Mouse (Mus musculus): Measurements from ENCODE around the gene Gng3. TPM values are rescaled to one million over a fixed set of nuclear protein-coding genes. Genes with fewer than 3 reads are reported as not detected.

Gene Gng3
- polyA plus RNA-seq, 1 experiment: not detected

- Histone ChIP-seq H3K4me1 (peaks cover 33% of the 10 kb centered on the region), H3K4me3 (replicated peaks) (no peak overlapping the region), H3K36me3 (replicated peaks; ENCODE audit: low read length) (peaks cover 36% of the 10 kb centered on the region), H3K27me3 (replicated peaks) (no peaks in the 10 kb centered on the region), H3K9me3 (peaks cover 6% of the 10 kb centered on the region)
- TF ChIP-seq GATA1 (IDR thresholded peaks at IDR 0.05; ENCODE audit: borderline replicate concordance, low read length) (no peak), FLI1 (IDR thresholded peaks at IDR 0.05; ENCODE audit: low read length) (no peak)
These were observed 49.8 kb downstream of the Gng3 start for GRCm38 (mm10) chr19:8789171-8789570.

GRCm38 (mm10) chr19:8788521-8788920 is 50.5 kb downstream of the Gng3 start:
- TF ChIP-seq GATA1 (IDR thresholded peaks at IDR 0.05; ENCODE audit: borderline replicate concordance, low read length) (no peak), FLI1 (IDR thresholded peaks at IDR 0.05; ENCODE audit: low read length) (no peak)

More at GRCm38 (mm10) chr19:8788521-8788920, 50.5 kb downstream of the Gng3 start:
- peaks cover 36% of the 10 kb centered on the region for H3K4me1 ChIP-seq
- no peaks in the 10 kb centered on the region for H3K27me3 ChIP-seq (replicated peaks)
- H3K9me3 ChIP-seq: peaks cover 5% of the 10 kb centered on the region
- H3K36me3 ChIP-seq (replicated peaks; ENCODE audit: low read length): peaks cover 35% of the 10 kb centered on the region
- H3K4me3 ChIP-seq (replicated peaks): no peak overlapping the region

Other genes starting within 250 kb of the Gng3 start
- gene Slc22a8, start 247.9 kb downstream of the Gng3 start, polyA plus RNA-seq (2012; ENCODE audit: insufficient read depth, low replicate concordance): not detected in 2 replicates
- not detected in 2 replicates for gene Slc22a6, start 221.2 kb downstream of the Gng3 start, polyA plus RNA-seq (2012; ENCODE audit: insufficient read depth, low replicate concordance)
- gene Chrm1, start 175.4 kb downstream of the Gng3 start, polyA plus RNA-seq (2012; ENCODE audit: insufficient read depth, low replicate concordance): 0.02 TPM in 1 of 2 replicates, not detected in the other
- 139 and 161 TPM in 2 replicates for gene Slc3a2, start 115.8 kb downstream of the Gng3 start, polyA plus RNA-seq (2012; ENCODE audit: insufficient read depth, low replicate concordance)
- 3.7 and 16.5 TPM in 2 replicates for gene Wdr74, start 103.4 kb downstream of the Gng3 start, polyA plus RNA-seq (2012; ENCODE audit: insufficient read depth, low replicate concordance)
- 0.86 TPM in 1 of 2 replicates, not detected in the other for gene 1700092M07Rik, start 98.5 kb downstream of the Gng3 start, polyA plus RNA-seq (2012; ENCODE audit: insufficient read depth, low replicate concordance)
- 18.8 and 39.1 TPM in 2 replicates for gene Stx5a, start 97.8 kb downstream of the Gng3 start, polyA plus RNA-seq (2012; ENCODE audit: insufficient read depth, low replicate concordance)
- 10.6 and 13.3 TPM in 2 replicates for gene Nxf1, start 82.1 kb downstream of the Gng3 start, polyA plus RNA-seq (2012; ENCODE audit: insufficient read depth, low replicate concordance)
- 53.5 and 407 TPM in 2 replicates for gene Tmem223, start 68.2 kb downstream of the Gng3 start, polyA plus RNA-seq (2012; ENCODE audit: insufficient read depth, low replicate concordance)
- 154 and 203 TPM in 2 replicates for gene Tmem179b, start 64.7 kb downstream of the Gng3 start, polyA plus RNA-seq (2012; ENCODE audit: insufficient read depth, low replicate concordance)
- gene Taf6l, start 52.8 kb downstream of the Gng3 start, polyA plus RNA-seq (2012; ENCODE audit: insufficient read depth, low replicate concordance): 33.7 and 61.6 TPM in 2 replicates
- 6.3 TPM in 1 of 2 replicates, not detected in the other for gene Polr2g, start 40.6 kb downstream of the Gng3 start, polyA plus RNA-seq (2012; ENCODE audit: insufficient read depth, low replicate concordance)
- 1.3 and 5.9 TPM in 2 replicates for gene Zbtb3, start 36.6 kb downstream of the Gng3 start, polyA plus RNA-seq (2012; ENCODE audit: insufficient read depth, low replicate concordance)
- gene Ttc9c, start 19.9 kb downstream of the Gng3 start, polyA plus RNA-seq (2012; ENCODE audit: insufficient read depth, low replicate concordance): 0.51 TPM in 1 of 2 replicates, not detected in the other
- 13.5 and 54.1 TPM in 2 replicates for gene Hnrnpul2, start 19.2 kb downstream of the Gng3 start, polyA plus RNA-seq (2012; ENCODE audit: insufficient read depth, low replicate concordance)
- 44.9 and 148 TPM in 2 replicates for gene AC129217.1, start 9.4 kb downstream of the Gng3 start, polyA plus RNA-seq (2012; ENCODE audit: insufficient read depth, low replicate concordance)
- gene Bscl2, start 1.7 kb downstream of the Gng3 start, polyA plus RNA-seq (2012; ENCODE audit: insufficient read depth, low replicate concordance): 124 and 182 TPM in 2 replicates
- gene Lrrn4cl, start 11.6 kb upstream of the Gng3 start, polyA plus RNA-seq (2012; ENCODE audit: insufficient read depth, low replicate concordance): 0.23 TPM in 1 of 2 replicates, not detected in the other
- 125 and 325 TPM in 2 replicates for gene Ubxn1, start 32.3 kb upstream of the Gng3 start, polyA plus RNA-seq (2012; ENCODE audit: insufficient read depth, low replicate concordance)
- gene Uqcc3, start 41.7 kb upstream of the Gng3 start, polyA plus RNA-seq (2012; ENCODE audit: insufficient read depth, low replicate concordance): 6.2 and 84.6 TPM in 2 replicates
- gene Lbhd1, start 44.5 kb upstream of the Gng3 start, polyA plus RNA-seq (2012; ENCODE audit: insufficient read depth, low replicate concordance): 1.5 TPM in 1 of 2 replicates, not detected in the other
- gene Gm49403, start 44.7 kb upstream of the Gng3 start, polyA plus RNA-seq (2012; ENCODE audit: insufficient read depth, low replicate concordance): not detected in 2 replicates
- gene 1810009A15Rik, start 49.7 kb upstream of the Gng3 start, polyA plus RNA-seq (2012; ENCODE audit: insufficient read depth, low replicate concordance): 10.2 and 72.7 TPM in 2 replicates
- 12.5 TPM in 1 of 2 replicates, not detected in the other for gene Gm49416, start 49.7 kb upstream of the Gng3 start, polyA plus RNA-seq (2012; ENCODE audit: insufficient read depth, low replicate concordance)
- gene Ints5, start 53.8 kb upstream of the Gng3 start, polyA plus RNA-seq (2012; ENCODE audit: insufficient read depth, low replicate concordance): 22.4 and 29.0 TPM in 2 replicates
- gene Ganab, start 58.9 kb upstream of the Gng3 start, polyA plus RNA-seq (2012; ENCODE audit: insufficient read depth, low replicate concordance): 4.0 and 25.1 TPM in 2 replicates
- gene B3gat3, start 81.2 kb upstream of the Gng3 start, polyA plus RNA-seq (2012; ENCODE audit: insufficient read depth, low replicate concordance): 135 and 141 TPM in 2 replicates
- gene Rom1, start 90.2 kb upstream of the Gng3 start, polyA plus RNA-seq (2012; ENCODE audit: insufficient read depth, low replicate concordance): 4.2 and 8.2 TPM in 2 replicates
- gene Eml3, start 90.4 kb upstream of the Gng3 start, polyA plus RNA-seq (2012; ENCODE audit: insufficient read depth, low replicate concordance): 31.6 and 32.2 TPM in 2 replicates
- 5.1 and 27.3 TPM in 2 replicates for gene Mta2, start 102.7 kb upstream of the Gng3 start, polyA plus RNA-seq (2012; ENCODE audit: insufficient read depth, low replicate concordance)
- 25.5 and 37.3 TPM in 2 replicates for gene Tut1, start 114.7 kb upstream of the Gng3 start, polyA plus RNA-seq (2012; ENCODE audit: insufficient read depth, low replicate concordance)
- gene Eef1g, start 127.8 kb upstream of the Gng3 start, polyA plus RNA-seq (2012; ENCODE audit: insufficient read depth, low replicate concordance): 36.7 and 78.5 TPM in 2 replicates
- gene Ahnak, start 150.1 kb upstream of the Gng3 start, polyA plus RNA-seq (2012; ENCODE audit: insufficient read depth, low replicate concordance): 4.6 and 28.7 TPM in 2 replicates
- gene Scgb1a1, start 248.8 kb upstream of the Gng3 start, polyA plus RNA-seq (2012; ENCODE audit: insufficient read depth, low replicate concordance): not detected in 2 replicates